Mouse (Mus musculus): Measurements from ENCODE around the gene Auts2. TPM values are rescaled to one million over a fixed set of nuclear protein-coding genes. Genes with fewer than 3 reads are reported as not detected.

Auts2 gene
- polyA plus RNA-seq, 1 experiment: 0.55 TPM

- no peaks in the 10 kb centered on the region for H3K4me1 ChIP-seq (ENCODE audit: control insufficient read depth, insufficient read depth, low read length)
Measured at GRCm38 (mm10) chr5:132503431-132503830, 39.7 kb downstream of the Auts2 start.

GRCm38 (mm10) chr5:132502036-132502435, 41.1 kb downstream of the Auts2 start:
- TF ChIP-seq POLR2A (IDR thresholded peaks at IDR 0.05; ENCODE audit: borderline replicate concordance, low read depth, low read length): no peak
- TF ChIP-seq CTCF (IDR thresholded peaks at IDR 0.05; ENCODE audit: low read depth, low read length): no peak
- no peaks in the 10 kb centered on the region for H3K4me1 ChIP-seq (ENCODE audit: control insufficient read depth, insufficient read depth, low read length)
- H3K27ac ChIP-seq (ENCODE audit: insufficient read depth, low read depth, low read length): no peak overlapping the region
- no peak overlapping the region for H3K4me3 ChIP-seq (ENCODE audit: insufficient read depth, low read length)

More at GRCm38 (mm10) chr5:132503431-132503830, 39.7 kb downstream of the Auts2 start:
- TF ChIP-seq CTCF (IDR thresholded peaks at IDR 0.05; ENCODE audit: low read depth, low read length): no peak
- TF ChIP-seq POLR2A (IDR thresholded peaks at IDR 0.05; ENCODE audit: borderline replicate concordance, low read depth, low read length): no peak
- no peak overlapping the region for H3K4me3 ChIP-seq (ENCODE audit: insufficient read depth, low read length)
- H3K27ac ChIP-seq (ENCODE audit: insufficient read depth, low read depth, low read length): no peak overlapping the region

GRCm38 (mm10) chr5:132500817-132501231, 42.3 kb downstream of the Auts2 start:
- TF ChIP-seq POLR2A (IDR thresholded peaks at IDR 0.05; ENCODE audit: borderline replicate concordance, low read depth, low read length) (no peak), CTCF (IDR thresholded peaks at IDR 0.05; ENCODE audit: low read depth, low read length) (no peak)

GRCm38 (mm10) chr5:132498896-132499295, 44.2 kb downstream of the Auts2 start:
- TF ChIP-seq POLR2A (IDR thresholded peaks at IDR 0.05; ENCODE audit: borderline replicate concordance, low read depth, low read length): no peak
- no peak for TF ChIP-seq CTCF (IDR thresholded peaks at IDR 0.05; ENCODE audit: low read depth, low read length)
- Histone ChIP-seq H3K27ac (ENCODE audit: insufficient read depth, low read depth, low read length) (no peak overlapping the region), H3K4me3 (ENCODE audit: insufficient read depth, low read length) (no peak overlapping the region), H3K4me1 (ENCODE audit: control insufficient read depth, insufficient read depth, low read length) (no peaks in the 10 kb centered on the region)

More at GRCm38 (mm10) chr5:132500817-132501231, 42.3 kb downstream of the Auts2 start:
- Histone ChIP-seq H3K27ac (ENCODE audit: insufficient read depth, low read depth, low read length) (no peak overlapping the region), H3K4me1 (ENCODE audit: control insufficient read depth, insufficient read depth, low read length) (no peaks in the 10 kb centered on the region), H3K4me3 (ENCODE audit: insufficient read depth, low read length) (no peak overlapping the region)

GRCm38 (mm10) chr5:132498045-132498444, 45.1 kb downstream of the Auts2 start:
- no peaks in the 10 kb centered on the region for H3K4me1 ChIP-seq (ENCODE audit: control insufficient read depth, insufficient read depth, low read length)
- H3K27ac ChIP-seq (ENCODE audit: insufficient read depth, low read depth, low read length): no peak overlapping the region
- H3K4me3 ChIP-seq (ENCODE audit: insufficient read depth, low read length): no peak overlapping the region
- no peak for TF ChIP-seq CTCF (IDR thresholded peaks at IDR 0.05; ENCODE audit: low read depth, low read length)
- TF ChIP-seq POLR2A (IDR thresholded peaks at IDR 0.05; ENCODE audit: borderline replicate concordance, low read depth, low read length): no peak

- Histone ChIP-seq H3K27ac (ENCODE audit: insufficient read depth, low read depth, low read length) (no peak overlapping the region), H3K4me1 (ENCODE audit: control insufficient read depth, insufficient read depth, low read length) (no peaks in the 10 kb centered on the region), H3K4me3 (ENCODE audit: insufficient read depth, low read length) (no peak overlapping the region)
- no peak for TF ChIP-seq POLR2A (IDR thresholded peaks at IDR 0.05; ENCODE audit: borderline replicate concordance, low read depth, low read length)
- no peak for TF ChIP-seq CTCF (IDR thresholded peaks at IDR 0.05; ENCODE audit: low read depth, low read length)
Measured at GRCm38 (mm10) chr5:132492793-132493192, 50.4 kb downstream of the Auts2 start.

GRCm38 (mm10) chr5:132492040-132492439, 51.1 kb downstream of the Auts2 start:
- TF ChIP-seq POLR2A (IDR thresholded peaks at IDR 0.05; ENCODE audit: borderline replicate concordance, low read depth, low read length) (no peak), CTCF (IDR thresholded peaks at IDR 0.05; ENCODE audit: low read depth, low read length) (no peak)
- H3K4me3 ChIP-seq (ENCODE audit: insufficient read depth, low read length): no peak overlapping the region
- H3K4me1 ChIP-seq (ENCODE audit: control insufficient read depth, insufficient read depth, low read length): no peaks in the 10 kb centered on the region
- H3K27ac ChIP-seq (ENCODE audit: insufficient read depth, low read depth, low read length): no peak overlapping the region

- Histone ChIP-seq H3K4me3 (ENCODE audit: insufficient read depth, low read length) (no peak overlapping the region), H3K27ac (ENCODE audit: insufficient read depth, low read depth, low read length) (no peak overlapping the region), H3K4me1 (ENCODE audit: control insufficient read depth, insufficient read depth, low read length) (no peaks in the 10 kb centered on the region)
- TF ChIP-seq CTCF (IDR thresholded peaks at IDR 0.05; ENCODE audit: low read depth, low read length) (no peak), POLR2A (IDR thresholded peaks at IDR 0.05; ENCODE audit: borderline replicate concordance, low read depth, low read length) (no peak)
Measured at GRCm38 (mm10) chr5:132491508-132491907, 51.6 kb downstream of the Auts2 start.

GRCm38 (mm10) chr5:132490326-132490725, 52.8 kb downstream of the Auts2 start:
- no peak overlapping the region for H3K27ac ChIP-seq (ENCODE audit: insufficient read depth, low read depth, low read length)
- no peaks in the 10 kb centered on the region for H3K4me1 ChIP-seq (ENCODE audit: control insufficient read depth, insufficient read depth, low read length)
- TF ChIP-seq POLR2A (IDR thresholded peaks at IDR 0.05; ENCODE audit: borderline replicate concordance, low read depth, low read length) (no peak), CTCF (IDR thresholded peaks at IDR 0.05; ENCODE audit: low read depth, low read length) (no peak)
- H3K4me3 ChIP-seq (ENCODE audit: insufficient read depth, low read length): no peak overlapping the region

- H3K27ac ChIP-seq (ENCODE audit: insufficient read depth, low read depth, low read length): no peak overlapping the region
- TF ChIP-seq POLR2A (IDR thresholded peaks at IDR 0.05; ENCODE audit: borderline replicate concordance, low read depth, low read length) (no peak), CTCF (IDR thresholded peaks at IDR 0.05; ENCODE audit: low read depth, low read length) (no peak)
- H3K4me1 ChIP-seq (ENCODE audit: control insufficient read depth, insufficient read depth, low read length): no peaks in the 10 kb centered on the region
- no peak overlapping the region for H3K4me3 ChIP-seq (ENCODE audit: insufficient read depth, low read length)
Measured at GRCm38 (mm10) chr5:132489736-132490313, 53.3 kb downstream of the Auts2 start.

All from bone marrow macrophage, adult 2 months (primary cell).